Mouse (Mus musculus) spleen, embryonic (tissue): ENCODE measurements around the gene Akap6.

Experiments
- CTCF ChIA-PET: fragments of 350-600 bp; sonication (Branson Sonifier 250); formaldehyde crosslinking; loops from one replicate; lab custom pipeline; 2022; lab: Charles Lee

Gene Akap6

GRCm38 (mm10) chr12:52904046-52904445, 204.9 kb downstream of the Akap6 start:
- CTCF ChIA-PET: no interaction called here

DNA sequence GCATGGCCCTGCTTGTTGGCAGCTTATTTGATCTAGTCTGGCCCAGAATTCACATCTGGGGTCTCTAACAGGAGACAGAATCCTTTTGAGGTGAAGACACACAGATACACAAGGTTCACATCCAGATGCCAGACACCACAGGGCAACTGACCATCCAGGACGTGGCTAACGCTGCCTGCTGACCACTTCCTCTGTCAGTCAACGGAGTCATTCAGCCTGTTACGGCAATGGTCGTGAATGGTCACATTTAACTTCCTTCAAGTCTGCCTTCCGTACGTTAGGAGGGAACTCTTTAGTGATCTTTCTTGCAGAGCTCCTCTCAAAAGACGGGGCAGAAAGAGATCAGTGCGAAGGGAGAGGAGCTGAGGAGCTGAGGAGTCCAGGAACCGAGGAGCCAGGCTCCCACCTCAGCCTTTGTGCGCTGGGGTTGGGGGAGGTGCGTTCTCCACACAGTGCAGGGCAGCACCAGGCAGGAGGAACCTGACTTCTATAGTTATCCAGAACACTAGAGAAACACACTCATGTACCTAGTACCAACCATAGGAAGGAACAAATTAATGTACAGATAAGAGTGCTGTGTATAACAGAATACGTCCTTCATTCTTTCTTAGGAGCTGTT, 209.4 kb downstream of the Akap6 start:
- CTCF ChIA-PET: interaction anchor here (0.7 kb wide), 1 partner anchor 308 kb away, joined by 3 read pairs; no protein-coding TSS in a partner anchor

DNA sequence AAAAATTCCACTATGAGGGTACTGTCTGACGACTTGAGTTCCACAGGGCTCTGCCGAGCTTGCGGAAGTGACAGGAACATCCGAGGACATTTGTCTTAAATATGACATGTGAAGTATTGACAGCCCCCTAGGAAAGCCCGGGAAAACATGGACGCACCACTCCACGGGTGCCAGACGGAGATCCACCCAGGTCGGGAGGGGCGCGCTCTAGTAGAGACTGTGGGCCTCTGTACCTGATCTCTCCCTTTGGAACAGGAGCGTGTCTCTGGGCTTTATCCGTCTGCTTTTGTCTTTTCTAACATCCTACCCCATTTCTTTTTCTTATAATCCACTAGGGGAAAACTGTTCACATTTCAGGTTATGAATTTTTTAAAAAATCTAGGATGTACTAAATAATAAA, 211.2 kb downstream of the Akap6 start:
- CTCF ChIA-PET: no interaction called here

DNA sequence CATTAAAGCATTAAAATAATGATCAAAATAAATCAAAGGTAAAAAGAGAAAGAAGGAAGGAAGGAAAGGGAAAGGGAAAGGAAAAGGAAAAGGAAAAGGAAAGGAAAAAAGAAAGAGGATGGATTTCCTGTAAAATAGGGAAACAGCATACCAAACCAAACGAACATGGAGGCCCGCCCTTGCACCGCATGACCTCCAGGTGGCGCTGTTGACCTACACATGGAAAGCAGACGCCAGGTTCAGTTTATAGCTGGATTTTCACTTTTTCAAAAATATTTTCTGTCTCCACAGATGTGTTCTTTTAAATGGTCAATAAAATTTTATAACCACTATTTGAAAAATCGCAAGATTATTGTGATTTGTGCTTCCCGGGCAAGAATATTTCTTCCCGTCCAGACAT, 211.6 kb downstream of the Akap6 start:
- CTCF ChIA-PET: no interaction called here

DNA sequence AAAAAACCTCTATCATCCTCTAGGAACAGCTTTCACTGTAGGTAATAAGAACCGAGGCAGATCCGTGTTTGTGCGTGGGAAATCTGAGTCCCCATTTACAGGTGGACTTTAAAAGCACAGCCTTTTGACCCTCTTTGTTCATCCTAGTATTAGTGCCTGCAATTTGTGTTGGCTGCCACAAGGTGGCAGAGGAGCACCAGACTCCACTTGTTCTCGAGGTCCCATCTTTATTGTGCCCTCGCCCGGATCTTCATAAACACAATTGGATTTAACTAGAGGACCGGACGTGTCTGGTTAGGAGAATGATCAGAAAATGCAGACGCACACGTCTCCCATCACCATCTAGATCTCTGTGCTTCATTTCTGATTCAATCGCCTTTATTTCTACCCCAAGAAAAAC, 219.8 kb downstream of the Akap6 start:
- CTCF ChIA-PET: no interaction called here

DNA sequence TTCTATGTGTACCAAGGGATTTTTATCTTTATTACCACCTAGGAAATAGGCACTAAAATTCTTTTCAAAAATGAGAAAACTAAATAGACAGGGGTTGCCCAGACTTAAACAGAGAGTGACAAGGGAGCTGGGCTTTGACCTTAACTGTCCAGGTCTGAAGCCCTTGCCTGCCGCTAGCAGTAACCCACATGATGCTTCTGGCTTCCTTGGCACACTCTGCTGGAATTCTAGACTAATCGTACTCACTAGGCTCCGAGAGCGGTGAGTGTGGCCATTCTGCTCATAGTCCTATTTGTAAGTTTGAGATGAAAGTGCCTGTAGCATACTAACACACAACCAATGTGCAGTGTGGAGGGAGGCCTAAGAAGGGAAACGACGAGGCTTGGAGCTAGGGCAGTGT, 223.3 kb downstream of the Akap6 start:
- CTCF ChIA-PET: no interaction called here

DNA sequence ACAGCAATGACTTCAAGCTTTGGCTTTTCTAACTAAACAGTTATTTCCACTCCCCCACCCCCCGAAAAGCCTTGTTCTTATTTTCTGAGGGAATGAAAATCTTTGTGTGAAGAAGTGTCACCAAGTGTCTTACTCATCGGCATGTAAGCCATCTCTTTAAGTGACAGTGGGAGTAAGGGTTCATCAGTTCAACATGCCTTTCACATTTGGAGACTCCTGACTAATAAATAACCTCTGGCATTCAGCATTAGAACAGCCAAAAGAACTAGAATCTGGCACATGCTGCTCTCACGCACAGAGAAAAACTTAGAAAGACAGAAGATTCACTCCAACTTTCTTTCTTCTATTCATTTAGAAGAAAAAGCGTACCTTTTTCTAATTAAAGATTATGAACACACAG, 226.3 kb downstream of the Akap6 start:
- CTCF ChIA-PET: no interaction called here

GRCm38 (mm10) chr12:52933832-52934231, 234.6 kb downstream of the Akap6 start:
- CTCF ChIA-PET: no interaction called here

DNA sequence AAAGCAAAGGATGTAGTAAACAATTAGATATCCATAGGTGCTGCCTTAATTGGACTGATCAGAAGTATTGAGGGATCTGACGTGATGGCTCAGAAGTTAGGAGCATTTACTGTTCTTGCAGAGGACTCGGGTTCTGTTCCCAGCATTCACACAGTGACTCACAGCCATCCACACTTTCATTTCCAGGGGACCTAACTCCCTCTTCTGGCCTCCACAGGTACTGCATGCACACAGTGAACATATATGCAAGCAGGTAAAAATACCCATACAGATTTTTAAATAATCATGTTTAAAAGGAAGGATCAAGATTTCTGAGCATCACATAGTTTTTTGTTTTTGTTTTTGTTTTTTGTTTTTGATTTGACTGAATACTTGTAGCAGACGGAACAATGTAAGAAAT, 235.8 kb downstream of the Akap6 start:
- CTCF ChIA-PET: no interaction called here

DNA sequence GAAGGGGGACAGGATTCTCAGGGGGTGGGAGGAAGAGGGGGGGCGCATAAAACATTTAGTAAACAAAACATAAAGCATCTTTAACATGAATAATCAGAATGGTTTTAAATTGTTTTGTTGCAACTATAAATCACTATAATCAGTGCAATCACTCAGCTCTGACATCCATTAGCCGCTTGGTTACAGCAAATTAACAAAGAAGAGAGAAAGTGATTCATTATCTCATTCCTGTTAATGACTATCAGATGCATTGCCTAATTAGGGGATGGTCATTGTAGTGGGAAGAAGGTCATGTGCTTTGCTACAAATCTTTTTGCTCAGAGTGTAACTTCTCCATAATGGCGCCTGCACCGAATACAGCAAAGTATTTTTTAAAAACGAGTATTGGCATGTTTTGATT, 239.6 kb downstream of the Akap6 start:
- CTCF ChIA-PET: no interaction called here

- CTCF ChIA-PET: no interaction called here
Measured at GRCm38 (mm10) chr12:52939324-52939946, 240.3 kb downstream of the Akap6 start.

GRCm38 (mm10) chr12:52941941-52942340, 242.8 kb downstream of the Akap6 start:
- CTCF ChIA-PET: no interaction called here

- CTCF ChIA-PET: interaction anchor here (0.6 kb wide), 1 partner anchor 33 kb away, joined by 4 read pairs; no protein-coding TSS in a partner anchor
Measured at GRCm38 (mm10) chr12:52944274-52944673, 245.1 kb downstream of the Akap6 start.

DNA sequence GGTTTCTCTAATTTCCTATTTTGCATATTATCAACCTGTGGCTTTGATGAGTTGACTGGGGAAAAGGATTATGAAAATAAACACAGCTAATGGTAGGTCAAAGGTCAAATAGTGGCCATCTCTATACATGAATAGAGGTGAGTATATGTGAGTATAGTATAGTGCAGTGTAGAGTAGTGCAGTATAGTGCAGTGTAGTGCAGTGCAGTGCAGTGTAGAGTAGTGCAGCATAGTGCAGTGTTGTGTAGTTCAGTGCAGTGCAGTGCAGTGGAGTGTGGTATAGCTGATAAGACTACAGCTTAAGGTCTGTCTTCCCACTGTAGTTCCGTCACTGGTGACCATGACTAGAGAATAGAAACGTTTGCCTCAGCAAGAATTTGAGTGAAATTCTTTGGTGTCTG, 245.8 kb downstream of the Akap6 start:
- CTCF ChIA-PET: no interaction called here

DNA sequence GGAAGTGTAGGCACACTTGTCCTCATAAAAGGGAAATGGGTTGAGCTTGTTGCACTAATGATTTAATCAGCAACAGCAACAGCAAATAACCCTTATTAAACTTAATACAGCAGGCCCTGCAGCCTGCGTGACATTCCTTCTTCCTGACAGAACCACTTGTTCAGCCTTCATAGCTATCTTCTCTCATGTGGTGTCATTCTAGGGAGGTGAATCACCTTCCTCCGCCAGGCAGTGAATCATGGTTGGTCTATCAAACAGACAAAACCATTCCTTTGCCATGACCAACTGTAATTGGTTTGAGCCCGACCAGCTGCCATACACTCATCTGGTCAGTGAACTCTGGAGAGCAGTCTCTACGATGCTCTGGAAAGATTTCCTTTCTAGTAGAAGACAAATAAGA, 251.5 kb downstream of the Akap6 start:
- CTCF ChIA-PET: no interaction called here

DNA sequence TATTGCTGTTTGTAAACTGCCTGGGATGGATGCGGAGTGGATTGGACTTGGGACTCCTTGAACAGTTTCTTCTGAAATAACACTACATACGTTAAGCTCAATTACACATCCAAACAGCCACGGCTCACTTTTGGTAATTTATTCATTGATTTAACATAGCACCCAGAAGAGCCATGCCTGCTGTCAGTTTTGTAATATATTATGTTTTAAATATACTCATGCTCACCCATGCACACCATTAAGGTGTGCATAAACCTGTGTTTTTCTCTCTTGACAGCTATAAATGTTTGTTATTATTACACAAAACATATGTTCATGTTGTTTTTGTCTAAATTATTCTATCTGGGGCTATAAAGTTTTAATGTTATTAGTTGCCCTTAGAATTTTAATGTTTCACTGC, 258.4 kb downstream of the Akap6 start:
- CTCF ChIA-PET: no interaction called here

DNA sequence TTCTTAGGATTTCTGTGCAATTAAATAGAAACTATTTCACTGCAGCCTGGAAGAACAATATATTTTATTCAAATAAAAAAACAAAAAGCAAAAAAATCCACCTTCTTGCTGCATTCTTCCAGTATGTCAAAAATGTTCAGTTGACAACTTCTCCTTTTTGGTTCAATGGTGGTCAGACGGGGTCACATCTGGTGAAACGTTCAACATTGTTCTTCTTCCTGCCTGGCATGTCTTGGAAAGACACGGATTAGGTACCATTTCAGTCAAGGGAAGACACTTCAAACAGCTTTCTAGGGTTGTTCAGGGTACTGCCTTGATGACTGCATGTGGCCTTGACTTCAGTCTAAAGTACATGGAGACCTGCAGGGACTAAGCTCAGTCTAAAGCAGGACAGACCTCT, 258.8 kb downstream of the Akap6 start:
- CTCF ChIA-PET: no interaction called here

- CTCF ChIA-PET: no interaction called here
Measured at GRCm38 (mm10) chr12:52991745-52992144, 292.6 kb downstream of the Akap6 start.

- CTCF ChIA-PET: no interaction called here
Measured at GRCm38 (mm10) chr12:53012336-53012735, 313.2 kb downstream of the Akap6 start.

GRCm38 (mm10) chr12:53014539-53014938, 315.4 kb downstream of the Akap6 start:
- CTCF ChIA-PET: no interaction called here

DNA sequence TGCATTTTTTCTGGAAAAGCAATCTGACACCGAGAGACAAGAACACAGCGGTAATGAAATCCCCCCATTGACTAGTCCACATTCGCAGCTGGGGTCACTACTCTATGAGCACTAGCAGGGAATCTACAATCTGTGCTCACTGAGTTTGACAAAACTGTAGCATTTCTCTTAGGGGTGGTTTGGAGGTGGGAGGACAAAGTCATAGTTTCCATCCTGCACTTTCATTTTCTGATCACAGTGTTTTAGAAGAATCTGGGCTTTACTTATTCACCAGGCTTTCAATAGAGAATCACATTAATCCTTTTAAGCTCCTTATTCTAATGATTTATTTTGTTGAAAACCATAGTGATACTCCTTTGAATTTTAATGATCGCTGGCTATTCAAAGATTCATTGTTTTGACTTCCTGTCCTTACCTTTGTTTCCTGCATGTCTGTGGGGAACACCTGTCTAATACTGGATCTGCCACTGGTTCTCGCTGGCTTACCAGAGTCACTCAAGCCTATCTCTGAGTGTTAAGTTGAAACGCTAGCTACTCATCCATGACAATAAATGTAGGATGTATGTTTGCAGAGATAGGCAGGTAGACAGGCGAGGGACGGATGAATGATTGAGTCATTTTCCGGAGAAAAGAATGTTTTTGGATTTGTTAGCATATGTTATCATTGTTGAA, 325.5 kb downstream of the Akap6 start:
- CTCF ChIA-PET: no interaction called here

GRCm38 (mm10) chr12:53027308-53027707, 328.1 kb downstream of the Akap6 start:
- CTCF ChIA-PET: no interaction called here

GRCm38 (mm10) chr12:53028926-53029325, 329.7 kb downstream of the Akap6 start:
- CTCF ChIA-PET: no interaction called here
